Mouse (Mus musculus): ENCODE results near the gene Carmil1. TPM values are rescaled to one million over a fixed set of nuclear protein-coding genes. Genes with fewer than 3 reads are reported as not detected.
A peak's percentile ranks its signal among the peaks of the same experiment; 100 is the strongest.

The Carmil1 gene
- polyA plus RNA-seq, 1 experiment from 2014 or later: 47.1 TPM

GRCm38 (mm10) chr13:24135282-24136230 is 145.0 kb downstream of the Carmil1 start:
- ATAC-seq: 0 out of 2 replicates have a peak, but pooled peaks have one; percentile 36
- WGBS: 42% methylated on average over 21 of the region's 21 CpGs
- Histone ChIP-seq H3K27ac (ENCODE audit: low read length) (peak overlapping the region; percentile 20; the same call in 1 of the 2 replicates), H3K9me3 (replicated peaks; ENCODE audit: control insufficient read depth, low read length, poor library complexity, severe bottlenecking) (no peaks in the 10 kb centered on the region), H3K36me3 (ENCODE audit: control insufficient read depth, insufficient read depth, low read length) (no peaks in the 10 kb centered on the region), H3K9ac (ENCODE audit: low read depth, low read length) (no peak overlapping the region), H3K4me1 (ENCODE audit: control insufficient read depth, insufficient read depth, low read length) (peaks cover 10% of the 10 kb centered on the region), H3K27me3 (ENCODE audit: control insufficient read depth, insufficient read depth, low read depth, low read length) (no peaks in the 10 kb centered on the region), H3K4me2 (ENCODE audit: low read length) (no peak overlapping the region), H3K4me3 (ENCODE audit: low read depth, low read length) (no peak overlapping the region)

- Histone ChIP-seq H3K4me3 (ENCODE audit: low read depth, low read length) (no peak overlapping the region), H3K27me3 (ENCODE audit: control insufficient read depth, insufficient read depth, low read depth, low read length) (no peaks in the 10 kb centered on the region), H3K4me2 (ENCODE audit: low read length) (no peak overlapping the region), H3K9ac (ENCODE audit: low read depth, low read length) (no peak overlapping the region), H3K36me3 (ENCODE audit: control insufficient read depth, insufficient read depth, low read length) (no peaks in the 10 kb centered on the region), H3K27ac (ENCODE audit: low read length) (no peak overlapping the region), H3K9me3 (replicated peaks; ENCODE audit: control insufficient read depth, low read length, poor library complexity, severe bottlenecking) (no peaks in the 10 kb centered on the region), H3K4me1 (ENCODE audit: control insufficient read depth, insufficient read depth, low read length) (peaks cover 10% of the 10 kb centered on the region)
- 94% methylated on average over 3 of the region's 3 CpGs for WGBS
- ATAC-seq: no peak
Measured at GRCm38 (mm10) chr13:24132866-24133265, 147.7 kb downstream of the Carmil1 start.

DNA sequence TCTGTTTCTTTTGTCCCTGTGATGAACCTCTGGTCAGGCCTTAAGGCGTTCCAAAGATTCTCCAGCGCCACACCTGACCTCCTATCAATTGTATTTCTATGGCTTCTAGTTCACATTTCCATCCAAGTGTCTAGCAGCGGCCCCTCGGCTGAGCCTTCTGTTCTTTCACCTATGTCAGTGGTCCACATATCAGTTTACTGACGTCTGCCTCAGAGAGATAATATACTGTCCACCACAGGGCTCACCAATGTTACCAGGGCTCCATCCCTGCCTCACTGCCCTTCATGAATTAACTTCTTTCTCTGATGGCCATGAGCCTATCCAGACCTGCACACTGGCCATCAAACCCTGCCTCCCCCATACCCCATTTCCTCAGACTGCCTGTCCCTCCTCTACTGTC is 149.3 kb downstream of the Carmil1 start:
- H3K9ac ChIP-seq (ENCODE audit: low read depth, low read length): no peak overlapping the region
- no peaks in the 10 kb centered on the region for H3K9me3 ChIP-seq (replicated peaks; ENCODE audit: control insufficient read depth, low read length, poor library complexity, severe bottlenecking)
- H3K4me1 ChIP-seq (ENCODE audit: control insufficient read depth, insufficient read depth, low read length): peaks cover 10% of the 10 kb centered on the region
- ATAC-seq: no peak
- no peak overlapping the region for H3K4me3 ChIP-seq (ENCODE audit: low read depth, low read length)
- no peak overlapping the region for H3K4me2 ChIP-seq (ENCODE audit: low read length)
- WGBS: 94% methylated on average over 5 of the region's 5 CpGs
- no peaks in the 10 kb centered on the region for H3K36me3 ChIP-seq (ENCODE audit: control insufficient read depth, insufficient read depth, low read length)
- H3K27me3 ChIP-seq (ENCODE audit: control insufficient read depth, insufficient read depth, low read depth, low read length): no peaks in the 10 kb centered on the region
- no peak overlapping the region for H3K27ac ChIP-seq (ENCODE audit: low read length)

GRCm38 (mm10) chr13:24130741-24131140 is 149.9 kb downstream of the Carmil1 start:
- 89% methylated on average over 2 of the region's 2 CpGs for WGBS
- no peak overlapping the region for H3K27ac ChIP-seq (ENCODE audit: low read length)
- H3K27me3 ChIP-seq (ENCODE audit: control insufficient read depth, insufficient read depth, low read depth, low read length): no peaks in the 10 kb centered on the region; the same call in 1 of the 2 replicates
- peaks cover 8% of the 10 kb centered on the region for H3K4me1 ChIP-seq (ENCODE audit: control insufficient read depth, insufficient read depth, low read length)
- no peak overlapping the region for H3K4me2 ChIP-seq (ENCODE audit: low read length)
- no peak overlapping the region for H3K9ac ChIP-seq (ENCODE audit: low read depth, low read length)
- no peak overlapping the region for H3K4me3 ChIP-seq (ENCODE audit: low read depth, low read length)
- no peaks in the 10 kb centered on the region for H3K36me3 ChIP-seq (ENCODE audit: control insufficient read depth, insufficient read depth, low read length)
- no peaks in the 10 kb centered on the region for H3K9me3 ChIP-seq (replicated peaks; ENCODE audit: control insufficient read depth, low read length, poor library complexity, severe bottlenecking)
- no peak for ATAC-seq

GRCm38 (mm10) chr13:24128731-24129130 is 151.9 kb downstream of the Carmil1 start:
- Histone ChIP-seq H3K27me3 (ENCODE audit: control insufficient read depth, insufficient read depth, low read depth, low read length) (no peaks in the 10 kb centered on the region; the same call in 1 of the 2 replicates), H3K4me1 (ENCODE audit: control insufficient read depth, insufficient read depth, low read length) (no peaks in the 10 kb centered on the region), H3K9me3 (replicated peaks; ENCODE audit: control insufficient read depth, low read length, poor library complexity, severe bottlenecking) (no peaks in the 10 kb centered on the region), H3K36me3 (ENCODE audit: control insufficient read depth, insufficient read depth, low read length) (no peaks in the 10 kb centered on the region), H3K4me2 (ENCODE audit: low read length) (no peak overlapping the region), H3K27ac (ENCODE audit: low read length) (no peak overlapping the region), H3K4me3 (ENCODE audit: low read depth, low read length) (no peak overlapping the region), H3K9ac (ENCODE audit: low read depth, low read length) (no peak overlapping the region)
- ATAC-seq: no peak
- 100% methylated on average over 1 of the region's 1 CpGs for WGBS

DNA sequence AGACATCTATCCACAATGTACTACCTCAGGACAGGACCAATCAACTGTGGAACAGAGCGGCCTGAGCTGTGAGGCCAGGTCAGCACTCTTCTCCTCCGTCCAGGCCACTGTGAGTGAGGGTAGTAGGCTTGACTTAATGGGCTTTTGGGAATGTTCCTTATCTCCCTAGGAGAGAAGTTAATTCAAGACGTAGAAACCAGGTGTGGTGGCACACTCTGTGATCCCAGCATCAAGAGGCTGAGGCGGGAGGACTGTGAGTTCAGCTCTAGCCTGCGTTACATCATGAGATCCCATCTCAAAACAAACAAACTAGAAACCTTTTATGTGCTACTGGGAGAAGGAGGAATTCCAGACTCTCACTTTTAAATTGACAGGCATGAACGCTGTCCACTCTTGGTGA is 154.7 kb downstream of the Carmil1 start:
- H3K27ac ChIP-seq (ENCODE audit: low read length): no peak overlapping the region
- 89% methylated on average over 6 of the region's 6 CpGs for WGBS
- no peaks in the 10 kb centered on the region for H3K9me3 ChIP-seq (replicated peaks; ENCODE audit: control insufficient read depth, low read length, poor library complexity, severe bottlenecking)
- H3K36me3 ChIP-seq (ENCODE audit: control insufficient read depth, insufficient read depth, low read length): 0 out of 2 replicates have a peak, but pooled peaks cover 1% of the 10 kb centered on the region
- ATAC-seq: no peak
- H3K27me3 ChIP-seq (ENCODE audit: control insufficient read depth, insufficient read depth, low read depth, low read length): no peaks in the 10 kb centered on the region; the same call in 1 of the 2 replicates
- no peaks in the 10 kb centered on the region for H3K4me1 ChIP-seq (ENCODE audit: control insufficient read depth, insufficient read depth, low read length)
- H3K4me3 ChIP-seq (ENCODE audit: low read depth, low read length): no peak overlapping the region
- H3K9ac ChIP-seq (ENCODE audit: low read depth, low read length): no peak overlapping the region
- no peak overlapping the region for H3K4me2 ChIP-seq (ENCODE audit: low read length)

DNA sequence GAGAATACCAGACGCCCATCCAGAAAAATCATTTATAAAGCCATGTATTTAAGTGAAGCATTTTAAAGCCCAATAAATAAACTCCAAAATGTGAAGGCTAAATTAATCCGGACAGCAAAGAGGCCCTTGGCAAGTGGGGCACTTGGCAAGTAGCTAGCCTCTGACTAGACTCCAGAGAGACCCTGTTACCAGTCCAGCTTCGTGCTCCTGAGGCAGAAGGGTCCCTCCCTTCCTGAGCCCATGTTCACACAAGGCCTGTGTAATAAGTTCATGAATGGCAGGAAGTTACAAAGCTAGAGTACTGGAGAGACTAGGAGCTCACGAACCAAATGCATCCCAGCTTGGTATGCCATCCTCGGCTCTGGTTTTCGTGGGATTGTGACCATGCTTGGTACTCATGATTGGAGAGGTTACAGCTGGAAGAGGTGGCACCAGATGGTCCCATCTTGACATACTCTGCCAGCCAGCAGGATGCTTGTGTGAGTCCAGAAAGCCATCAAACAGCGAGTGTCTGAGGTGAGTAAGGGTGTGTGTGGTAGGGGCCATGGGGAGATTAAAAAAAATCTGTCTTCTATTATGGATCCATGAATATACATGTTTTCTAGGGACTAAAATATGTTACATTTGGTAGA is 163.3 kb downstream of the Carmil1 start:
- H3K36me3 ChIP-seq (ENCODE audit: control insufficient read depth, insufficient read depth, low read length): 0 out of 2 replicates have a peak, but pooled peaks cover 3% of the 10 kb centered on the region
- no peak overlapping the region for H3K4me2 ChIP-seq (ENCODE audit: low read length)
- H3K27ac ChIP-seq (ENCODE audit: low read length): no peak overlapping the region
- no peak overlapping the region for H3K4me3 ChIP-seq (ENCODE audit: low read depth, low read length)
- 80% methylated on average over 7 of the region's 7 CpGs for WGBS
- H3K4me1 ChIP-seq (ENCODE audit: control insufficient read depth, insufficient read depth, low read length): no peaks in the 10 kb centered on the region
- no peak for ATAC-seq
- no peaks in the 10 kb centered on the region for H3K9me3 ChIP-seq (replicated peaks; ENCODE audit: control insufficient read depth, low read length, poor library complexity, severe bottlenecking)
- no peak overlapping the region for H3K9ac ChIP-seq (ENCODE audit: low read depth, low read length)
- H3K27me3 ChIP-seq (ENCODE audit: control insufficient read depth, insufficient read depth, low read depth, low read length): no peaks in the 10 kb centered on the region

- H3K27ac ChIP-seq (ENCODE audit: low read length): no peak overlapping the region
- H3K4me3 ChIP-seq (ENCODE audit: low read depth, low read length): no peak overlapping the region
- no peaks in the 10 kb centered on the region for H3K36me3 ChIP-seq (ENCODE audit: control insufficient read depth, insufficient read depth, low read length)
- peak; percentile 41; the same call in 1 of the 2 replicates for ATAC-seq
- WGBS: 69% methylated on average over 9 of the region's 9 CpGs
- H3K9me3 ChIP-seq (replicated peaks; ENCODE audit: control insufficient read depth, low read length, poor library complexity, severe bottlenecking): no peaks in the 10 kb centered on the region
- no peak overlapping the region for H3K4me2 ChIP-seq (ENCODE audit: low read length)
- no peaks in the 10 kb centered on the region for H3K4me1 ChIP-seq (ENCODE audit: control insufficient read depth, insufficient read depth, low read length)
- no peaks in the 10 kb centered on the region for H3K27me3 ChIP-seq (ENCODE audit: control insufficient read depth, insufficient read depth, low read depth, low read length)
- no peak overlapping the region for H3K9ac ChIP-seq (ENCODE audit: low read depth, low read length)
Measured at GRCm38 (mm10) chr13:24112689-24113348, 167.8 kb downstream of the Carmil1 start.
